Mouse (Mus musculus) liver, embryonic 11.5 days (tissue): Measurements from ENCODE around the gene Cry2. TPM values are rescaled to one million over a fixed set of nuclear protein-coding genes. Genes with fewer than 3 reads are reported as not detected.

Experiments used
- ATAC-seq: fragments of 200-750 bp; cut with Nextera tagmentation; replicated peaks from 2 replicates; pipeline ENCODE4 v1.8.0; 2017; ENCODE audit warnings: moderate number of reproducible peaks, mild to moderate bottlenecking, moderate TSS enrichment, moderate library complexity; ENCODE audit not compliant: low FRiP score
- DNase-seq: peaks from one replicate; pipeline ENCODE4 v3.0.0-alpha.2; 2017; ENCODE audit warnings: low spot score
- H3K27ac ChIP-seq: fragments of 300-500 bp; sonication (generic); 2 replicates; pipeline ENCODE4 v1.5.1; 2014; ENCODE audit warnings: mild to moderate bottlenecking, low read depth, low read length, control low read depth
- H3K27me3 ChIP-seq: fragments of 300-500 bp; sonication (generic); replicated peaks from 2 replicates; pipeline ENCODE4 v1.6.1; 2014; ENCODE audit warnings: low read length, mixed read lengths; ENCODE audit not compliant: control insufficient read depth, insufficient read depth
- H3K36me3 ChIP-seq: fragments of 300-500 bp; sonication (generic); 2 replicates; pipeline ENCODE4 v1.6.1; 2014; ENCODE audit warnings: mild to moderate bottlenecking, low read length, moderate library complexity, mixed read lengths; ENCODE audit not compliant: control insufficient read depth, insufficient read depth
- H3K4me1 ChIP-seq: fragments of 300-500 bp; sonication (generic); replicated peaks from 2 replicates; pipeline ENCODE4 v1.6.1; 2014; ENCODE audit warnings: low read length, mixed read lengths; ENCODE audit not compliant: control insufficient read depth, insufficient read depth
- H3K4me2 ChIP-seq: fragments of 300-500 bp; sonication (generic); 2 replicates; pipeline ENCODE4 v1.6.1; 2014; ENCODE audit warnings: mild to moderate bottlenecking, control low read depth, moderate library complexity
- H3K4me3 ChIP-seq: fragments of 300-500 bp; sonication (generic); 2 replicates; pipeline ENCODE4 v1.5.1; 2014; ENCODE audit warnings: low read depth, low read length, control low read depth
- H3K9ac ChIP-seq: fragments of 300-500 bp; sonication (generic); 2 replicates; pipeline ENCODE4 v1.6.1; 2014; ENCODE audit warnings: low read depth, low read length, control low read depth
- H3K9me3 ChIP-seq: fragments of 300-500 bp; sonication (generic); 2 replicates; pipeline ENCODE4 v1.6.1; 2016; ENCODE audit warnings: low read length, inconsistent platforms, mixed read lengths; ENCODE audit not compliant: control insufficient read depth
- WGBS: fragments of 180-500 bp; shearing (Covaris S2); extraction: QIAGEN DNeasy Blood & Tissue Kit; methylation state at CpG from one replicate; pipeline ENCODE4 v1.1.7; 2014; 5-methylcytosine and 5-hydroxymethylcytosine counted together
- polyA plus RNA-seq: library from polyadenylated mRNA; unstranded; fragments of >200 nt; fragmentation: Nextera tagmentation; extraction: Ambion mirVana; gene quantifications from 2 replicates; pipeline ENCODE4 v1.2.1, GENCODE M21; 2014

Gene Cry2
- polyA plus RNA-seq, 1 experiment from 2014 or later: 22.5 TPM

DNA sequence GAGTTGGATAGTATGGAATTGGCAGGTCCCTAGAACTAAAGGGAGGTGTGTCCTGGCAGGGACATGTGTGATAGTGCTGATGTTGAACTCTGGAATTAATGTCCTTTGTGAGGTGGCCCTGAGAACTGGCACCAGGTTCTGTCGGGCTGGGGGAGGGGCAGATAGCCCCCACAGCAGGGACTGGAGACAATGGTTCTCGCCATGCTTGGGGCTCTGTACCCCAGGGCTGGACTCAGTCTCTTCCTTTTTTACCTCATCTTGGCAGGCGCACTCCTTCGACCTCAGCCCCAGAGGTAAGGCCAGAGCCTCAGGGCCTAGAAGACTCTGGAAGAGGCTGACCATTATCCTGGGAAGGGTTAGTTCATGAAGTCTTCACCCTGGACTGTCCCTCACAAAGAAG lies 51.1 kb downstream of the Cry2 start:
- DNase-seq: no peak
- H3K27ac ChIP-seq: no peak overlapping the region
- H3K9ac ChIP-seq: no peak overlapping the region
- H3K9me3 ChIP-seq: no peaks in the 10 kb centered on the region
- H3K36me3 ChIP-seq: peaks cover 23% of the 10 kb centered on the region
- H3K4me3 ChIP-seq: no peak overlapping the region
- H3K27me3 ChIP-seq: peaks cover 13% of the 10 kb centered on the region
- H3K4me2 ChIP-seq: no peak overlapping the region
- WGBS: 80% methylated on average over 4 of the region's 4 CpGs
- no peak for ATAC-seq
- H3K4me1 ChIP-seq: no peaks in the 10 kb centered on the region

DNA sequence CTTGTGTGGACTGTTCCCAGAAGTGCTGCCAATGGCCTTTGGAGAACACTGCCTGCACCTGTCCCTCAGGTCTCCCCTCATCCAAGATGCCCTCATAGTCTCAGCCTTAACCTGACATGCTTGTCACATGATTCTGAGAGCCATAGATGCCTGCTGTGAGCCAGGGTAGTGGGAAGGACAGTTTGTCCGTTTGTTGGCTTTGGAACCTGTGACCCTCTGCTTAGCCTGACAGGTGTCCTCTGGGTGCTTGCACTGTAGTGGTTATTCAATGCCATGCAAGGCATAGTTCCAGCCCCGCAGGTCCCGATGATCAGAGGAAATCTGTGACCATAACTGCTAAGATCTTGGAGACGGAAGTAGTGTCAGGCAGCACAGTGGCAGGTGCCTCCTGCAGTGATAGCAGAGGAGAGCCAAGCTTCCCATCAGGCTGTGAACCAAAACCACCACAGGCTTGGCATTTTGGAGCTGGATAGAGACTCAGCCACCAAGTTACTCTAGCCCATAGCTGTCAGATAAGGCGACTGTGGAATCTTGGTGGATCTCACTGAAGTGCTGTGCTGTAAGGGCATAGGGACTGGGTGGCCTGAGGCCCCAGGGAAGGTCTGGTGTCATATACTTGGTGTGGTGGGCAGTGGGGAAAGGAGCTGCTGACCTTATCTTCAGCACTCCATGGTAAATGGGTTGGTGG lies 51.8 kb downstream of the Cry2 start, which contains the start of gene 1700029I15Rik:
Gene 1700029I15Rik (plus strand): TSS at position 638 of the 688 bp plus-strand sequence.
- WGBS: 81% methylated on average over 5 of the region's 5 CpGs
- no peak within 1 kb of the TSS for H3K4me2 ChIP-seq
- no peak within 1 kb of the TSS for H3K27ac ChIP-seq
- H3K27me3 ChIP-seq: peaks cover 7% of the 10 kb centered on the region
- H3K4me3 ChIP-seq: no peak within 1 kb of the TSS
- H3K9me3 ChIP-seq: no peaks in the 10 kb centered on the region
- H3K4me1 ChIP-seq: no peaks in the 10 kb centered on the region
- ATAC-seq (no peak), DNase-seq (no peak)
- peaks cover 23% of the 10 kb centered on the region for H3K36me3 ChIP-seq
- no peak within 1 kb of the TSS for H3K9ac ChIP-seq

DNA sequence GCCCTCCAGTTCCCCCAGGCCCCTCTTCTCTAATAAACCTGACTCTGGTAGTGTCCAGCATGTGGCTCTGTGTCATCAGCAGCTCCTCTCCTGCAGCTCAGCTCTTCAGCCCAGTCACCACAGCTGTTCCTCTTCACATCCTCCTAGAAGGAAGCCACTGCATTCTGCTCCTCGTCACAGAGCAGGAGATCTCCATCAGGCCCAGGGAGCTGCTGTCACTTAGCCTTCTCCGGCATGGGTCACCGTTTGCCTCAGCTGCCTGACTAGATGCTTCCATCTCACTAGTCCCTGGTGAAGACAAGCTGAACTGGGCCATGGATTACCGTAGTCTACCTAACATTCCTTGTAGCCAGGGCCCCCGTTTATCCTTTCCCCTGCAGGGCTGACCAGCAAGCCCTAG lies 52.7 kb downstream of the Cry2 start:
- H3K4me1 ChIP-seq: peaks cover 4% of the 10 kb centered on the region
- H3K4me2 ChIP-seq: no peak overlapping the region
- 0 out of 2 replicates have a peak, but pooled peaks cover under 1% of the 10 kb centered on the region for H3K27me3 ChIP-seq
- no peak overlapping the region for H3K4me3 ChIP-seq
- 88% methylated on average over 5 of the region's 5 CpGs for WGBS
- no peak overlapping the region for H3K9ac ChIP-seq
- H3K9me3 ChIP-seq: no peaks in the 10 kb centered on the region
- no peak for DNase-seq
- no peak for ATAC-seq
- no peak overlapping the region for H3K27ac ChIP-seq
- peaks cover 23% of the 10 kb centered on the region for H3K36me3 ChIP-seq

DNA sequence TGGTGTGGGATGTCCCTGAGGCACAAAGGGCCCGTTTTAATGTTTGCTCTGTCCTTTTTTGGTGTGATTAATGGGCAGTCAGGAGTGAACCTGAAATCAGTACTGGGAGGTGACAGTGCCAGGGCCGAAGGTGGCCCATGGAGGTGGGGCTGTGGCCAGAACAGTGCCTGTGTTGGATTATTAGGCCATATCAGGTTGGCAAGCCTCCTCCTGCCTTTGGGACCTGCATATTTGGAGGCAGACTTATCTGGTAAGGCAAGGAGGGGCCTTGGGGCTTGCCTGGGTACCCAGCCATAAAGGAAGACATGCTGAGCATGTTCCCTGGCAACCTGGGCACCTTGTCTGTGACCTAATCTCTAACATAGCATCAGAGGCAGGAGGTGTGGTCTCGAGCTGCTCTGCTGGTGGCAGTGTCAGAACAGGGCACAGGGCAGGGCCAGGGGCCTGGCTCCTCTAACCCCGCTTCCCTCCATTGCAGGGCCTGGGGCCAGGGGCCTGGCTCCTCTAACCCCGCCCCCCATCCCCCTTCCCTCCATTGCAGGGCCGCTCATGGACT lies 53.3 kb downstream of the Cry2 start:
- H3K27me3 ChIP-seq: no peaks in the 10 kb centered on the region
- DNase-seq (no peak), ATAC-seq (no peak)
- peaks cover 8% of the 10 kb centered on the region for H3K4me1 ChIP-seq
- no peak overlapping the region for H3K27ac ChIP-seq
- no peaks in the 10 kb centered on the region for H3K9me3 ChIP-seq
- no peak overlapping the region for H3K9ac ChIP-seq
- WGBS: 80% methylated on average over 6 of the region's 6 CpGs
- H3K36me3 ChIP-seq: peaks cover 23% of the 10 kb centered on the region
- no peak overlapping the region for H3K4me2 ChIP-seq
- no peak overlapping the region for H3K4me3 ChIP-seq

DNA sequence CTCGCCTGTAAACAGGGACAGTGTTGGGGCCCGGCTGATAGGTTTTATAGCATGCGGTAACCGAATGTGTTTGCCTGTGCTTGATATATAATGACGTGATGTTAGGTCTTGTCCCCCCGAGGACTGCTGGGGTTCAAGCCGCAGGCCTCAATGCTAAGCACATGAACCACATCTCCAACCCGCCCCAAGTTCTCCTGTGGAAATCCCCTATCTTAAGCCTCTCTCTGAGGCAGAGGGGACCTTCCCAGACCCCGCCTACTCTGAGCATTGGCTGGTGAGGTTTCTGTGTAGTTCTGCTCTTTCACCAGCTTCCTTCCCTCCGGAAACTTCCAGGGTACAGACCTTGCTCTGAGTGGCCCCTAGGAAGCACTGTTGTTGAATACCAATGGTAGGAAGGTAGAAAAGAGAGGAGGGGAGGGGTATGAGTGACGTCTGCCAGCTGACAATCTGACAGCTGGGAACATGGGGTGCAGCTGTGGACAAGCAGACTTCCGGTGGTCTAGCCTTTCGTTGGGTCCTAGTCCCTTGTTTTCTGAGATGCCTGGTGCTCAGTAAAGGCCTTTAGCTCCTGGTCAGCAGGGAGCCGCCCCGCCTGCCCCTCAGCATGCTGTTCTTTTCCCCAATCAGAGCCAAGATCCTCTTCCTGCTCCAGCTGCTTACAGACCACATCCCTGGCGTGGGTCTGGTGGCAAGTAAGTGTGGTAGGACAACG lies 53.9 kb downstream of the Cry2 start:
- H3K9me3 ChIP-seq: no peaks in the 10 kb centered on the region
- WGBS: 84% methylated on average over 17 of the region's 17 CpGs
- H3K4me3 ChIP-seq: no peak overlapping the region
- no peak overlapping the region for H3K27ac ChIP-seq
- no peak for ATAC-seq
- H3K4me1 ChIP-seq: peaks cover 8% of the 10 kb centered on the region
- H3K4me2 ChIP-seq: no peak overlapping the region
- no peak overlapping the region for H3K9ac ChIP-seq
- no peak for DNase-seq
- H3K36me3 ChIP-seq: peaks cover 23% of the 10 kb centered on the region
- no peaks in the 10 kb centered on the region for H3K27me3 ChIP-seq

DNA sequence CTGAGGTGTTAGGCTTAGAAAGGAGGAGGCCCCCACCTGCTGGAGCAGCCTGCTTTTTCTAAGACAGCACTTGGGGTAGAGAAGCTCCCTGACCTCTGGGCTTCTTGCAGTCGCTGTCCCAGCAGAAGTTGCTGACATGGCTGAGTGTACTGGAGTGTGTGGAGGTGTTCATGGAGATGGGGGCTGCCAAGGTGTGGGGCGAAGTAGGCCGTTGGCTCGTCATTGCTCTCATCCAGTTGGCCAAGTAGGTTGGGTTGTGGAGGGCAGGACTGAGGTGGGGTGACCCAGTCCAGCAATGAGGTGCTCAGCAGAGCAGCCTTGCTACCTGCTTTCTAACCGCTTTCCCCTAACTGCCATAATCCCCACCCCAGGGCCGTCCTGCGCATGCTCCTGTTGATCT lies 56.5 kb downstream of the Cry2 start:
- H3K27ac ChIP-seq: no peak overlapping the region
- no peaks in the 10 kb centered on the region for H3K9me3 ChIP-seq
- ATAC-seq (no peak), DNase-seq (no peak)
- H3K4me2 ChIP-seq: no peak overlapping the region
- no peak overlapping the region for H3K9ac ChIP-seq
- H3K4me3 ChIP-seq: no peak overlapping the region; the same call in 1 of the 2 replicates
- peaks cover 23% of the 10 kb centered on the region for H3K36me3 ChIP-seq
- peaks cover 8% of the 10 kb centered on the region for H3K4me1 ChIP-seq
- peaks cover 5% of the 10 kb centered on the region for H3K27me3 ChIP-seq
- 88% methylated on average over 7 of the region's 7 CpGs for WGBS

DNA sequence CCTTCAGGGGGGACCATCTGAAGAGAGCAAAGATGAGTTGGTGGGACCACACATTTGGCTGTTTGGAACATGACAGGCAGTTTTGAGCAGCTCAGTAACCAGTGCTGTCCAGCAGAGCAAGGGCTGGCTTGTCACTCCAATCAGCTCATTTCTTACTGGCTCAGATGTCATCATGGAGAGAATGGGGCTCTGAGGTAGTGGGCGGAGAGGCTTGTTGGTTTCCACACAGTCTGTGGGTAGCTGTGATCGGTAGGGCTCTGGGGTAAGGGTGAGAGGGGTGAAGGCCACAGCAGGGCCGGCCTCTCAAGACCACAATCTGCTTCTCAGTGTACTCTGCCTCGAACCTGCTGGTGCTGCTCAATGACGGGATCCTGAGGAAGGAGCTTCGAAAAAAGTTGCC lies 57.5 kb downstream of the Cry2 start:
- DNase-seq (no peak), ATAC-seq (no peak)
- Histone ChIP-seq H3K27me3 (peaks cover 16% of the 10 kb centered on the region), H3K4me1 (peaks cover 9% of the 10 kb centered on the region), H3K36me3 (peaks cover 16% of the 10 kb centered on the region), H3K9ac (no peak overlapping the region; the same call in 1 of the 2 replicates), H3K27ac (no peak overlapping the region), H3K4me3 (peak overlapping the region; percentile 85), H3K4me2 (peak overlapping the region; percentile 94), H3K9me3 (no peaks in the 10 kb centered on the region)
- WGBS: 78% methylated on average over 6 of the region's 6 CpGs

DNA sequence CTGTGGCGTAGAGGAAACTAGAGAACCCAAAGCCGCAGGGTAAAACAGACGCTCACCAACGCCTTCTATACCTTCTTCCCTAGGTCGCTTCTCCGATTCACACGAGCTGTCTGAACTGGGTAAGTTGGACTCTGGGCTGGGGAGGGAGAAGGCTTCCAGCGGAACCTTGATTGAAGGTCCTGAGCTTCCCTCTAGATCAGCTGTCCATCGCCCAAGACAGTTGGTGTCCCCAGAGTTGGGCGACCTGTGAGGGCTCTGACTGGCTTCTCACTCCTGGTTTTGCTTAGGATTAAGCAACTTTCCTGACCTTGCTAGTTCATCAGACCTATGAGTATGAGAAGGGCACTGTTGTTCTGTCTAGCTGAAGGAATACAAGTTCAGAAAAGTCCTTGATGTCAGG lies 58.1 kb downstream of the Cry2 start:
- DNase-seq: no peak

More for the DNA sequence above, 58.1 kb downstream of the Cry2 start:
- ATAC-seq: 0 out of 2 replicates have a peak, but pooled peaks have one; percentile 0
- peak overlapping the region; percentile 85 for H3K4me3 ChIP-seq
- H3K27ac ChIP-seq: peak overlapping the region; percentile 70; the same call in 1 of the 2 replicates
- WGBS: 8% methylated on average over 10 of the region's 10 CpGs
- H3K27me3 ChIP-seq: peaks cover 21% of the 10 kb centered on the region
- H3K36me3 ChIP-seq: peaks cover 16% of the 10 kb centered on the region
- H3K4me1 ChIP-seq: peaks cover 10% of the 10 kb centered on the region
- peak overlapping the region; percentile 94 for H3K4me2 ChIP-seq
- no peaks in the 10 kb centered on the region for H3K9me3 ChIP-seq
- H3K9ac ChIP-seq: peak overlapping the region; percentile 81
